Comparison of ENCODE assay signal across 13 mouse cellular contexts in genomic region chr9:7867981-7868380, GRCm38 (mm10). TPM values are rescaled to one million over a fixed set of nuclear protein-coding genes. Genes with fewer than 3 reads are reported as not detected.
DNase-seq lines count a peak whose midpoint lies in the region; ATAC-seq and TF ChIP-seq lines count a peak whose summit lies in the region.
"Had no signal": no experiment of that assay in that cellular context is flagged by ENCODE, and none has a peak within 500 bp of the region (broad histone marks: within the 10 kb centered on the region; RNA-seq: fewer than 3 reads in every experiment).

No protein-coding gene starts in this region.

- 83% methylated on average over 3 of the region's 3 CpGs for WGBS in liver, postnatal 0 days (ENCODE audit: insufficient replicate concordance)
- WGBS in liver, embryonic 11.5 days: 82% methylated on average over 3 of the region's 3 CpGs
- 81% methylated on average over 3 of the region's 3 CpGs for WGBS in lung, postnatal 0 days
- 85% methylated on average over 3 of the region's 3 CpGs for WGBS in stomach, postnatal 0 days

- H3K4me1 ChIP-seq in liver, postnatal 0 days (ENCODE audit: insufficient read depth): peaks cover 17% of the 10 kb centered on the region
- peaks cover 6% of the 10 kb centered on the region for H3K4me1 ChIP-seq in liver, embryonic 11.5 days (replicated peaks; ENCODE audit: control insufficient read depth, insufficient read depth, low read length)
- peaks cover 13% of the 10 kb centered on the region for H3K4me1 ChIP-seq in lung, postnatal 0 days (ENCODE audit: insufficient read depth, low read depth, low read length)
- no peaks in the 10 kb centered on the region for H3K4me1 ChIP-seq in stomach, postnatal 0 days (replicated peaks; ENCODE audit: control insufficient read depth, insufficient read depth)

- DNase-seq in liver, postnatal 0 days: no peak
- DNase-seq in liver, embryonic 11.5 days (ENCODE audit: low spot score): no peak
- peak; percentile 64 for DNase-seq in lung, postnatal 0 days (ENCODE audit: low spot score)
- peak; percentile 19 for DNase-seq in stomach, postnatal 0 days (ENCODE audit: low spot score)
- DNase-seq in kidney, adult 18-20 months: no peak
- DNase-seq in MN1 (ENCODE audit: low spot score): no peak
- DNase-seq in urinary bladder, postnatal 36 days (ENCODE audit: low spot score in 2 of 2): no peak
- DNase-seq: adrenal gland, postnatal 10 days; cerebellum, postnatal 14 days; left cerebral cortex, postnatal 4 days; retina, postnatal 1 day had no signal

- H3K9ac ChIP-seq in liver, postnatal 0 days (replicated peaks): no peak overlapping the region
- no peak overlapping the region for H3K9ac ChIP-seq in liver, embryonic 11.5 days (ENCODE audit: low read depth, low read length)
- H3K9ac ChIP-seq in lung, postnatal 0 days (replicated peaks; ENCODE audit: low read depth): no peak overlapping the region
- no peak overlapping the region for H3K9ac ChIP-seq in stomach, postnatal 0 days (ENCODE audit: low read length)
- H3K9ac ChIP-seq: hindbrain, embryonic 15.5 days had no signal

- no peaks in the 10 kb centered on the region for H3K27me3 ChIP-seq in liver, postnatal 0 days (ENCODE audit: insufficient read depth, low read length)
- no peaks in the 10 kb centered on the region for H3K27me3 ChIP-seq in liver, embryonic 11.5 days (replicated peaks; ENCODE audit: control insufficient read depth, insufficient read depth, low read length)
- no peaks in the 10 kb centered on the region for H3K27me3 ChIP-seq in lung, postnatal 0 days (replicated peaks; ENCODE audit: insufficient read depth, low read length)
- no peaks in the 10 kb centered on the region for H3K27me3 ChIP-seq in stomach, postnatal 0 days (ENCODE audit: control insufficient read depth, insufficient read depth, low read length)
- H3K27me3 ChIP-seq: hindbrain, embryonic 15.5 days had no signal

- no peaks in the 10 kb centered on the region for H3K9me3 ChIP-seq in liver, postnatal 0 days (ENCODE audit: low read length)
- H3K9me3 ChIP-seq in liver, embryonic 11.5 days (ENCODE audit: control insufficient read depth, low read length): no peaks in the 10 kb centered on the region
- H3K9me3 ChIP-seq in lung, postnatal 0 days (ENCODE audit: low read length): no peaks in the 10 kb centered on the region
- H3K9me3 ChIP-seq in stomach, postnatal 0 days (ENCODE audit: control insufficient read depth, low read length): no peaks in the 10 kb centered on the region
- H3K9me3 ChIP-seq: hindbrain, embryonic 15.5 days had no signal

- no peak overlapping the region for H3K4me2 ChIP-seq in liver, postnatal 0 days (ENCODE audit: low read depth, low read length)
- H3K4me2 ChIP-seq in liver, embryonic 11.5 days: no peak overlapping the region
- H3K4me2 ChIP-seq in lung, postnatal 0 days (replicated peaks; ENCODE audit: low read depth, low read length): no peak overlapping the region
- no peak overlapping the region for H3K4me2 ChIP-seq in stomach, postnatal 0 days (replicated peaks; ENCODE audit: low read depth)
- H3K4me2 ChIP-seq: hindbrain, embryonic 15.5 days had no signal

- peak overlapping the region; percentile 76 for H3K27ac ChIP-seq in liver, postnatal 0 days (ENCODE audit: low read depth)
- no peak overlapping the region for H3K27ac ChIP-seq in liver, embryonic 11.5 days (ENCODE audit: low read depth, low read length)
- H3K27ac ChIP-seq in lung, postnatal 0 days (ENCODE audit: low read length): peak overlapping the region; percentile 43
- no peak overlapping the region for H3K27ac ChIP-seq in stomach, postnatal 0 days (replicated peaks)
- H3K27ac ChIP-seq: hindbrain, embryonic 15.5 days had no signal

- TF ChIP-seq EP300 in liver, postnatal 0 days (IDR thresholded peaks at IDR 0.05; ENCODE audit: low read depth): peak; percentile 58
- peak; percentile 92 for TF ChIP-seq EP300 in lung, postnatal 0 days (IDR thresholded peaks at IDR 0.05)
- TF ChIP-seq EP300 in stomach, postnatal 0 days (optimal IDR thresholded peaks at IDR 0.05): no peak

- H3K4me3 ChIP-seq in liver, postnatal 0 days (ENCODE audit: low read depth, low read length): no peak overlapping the region
- H3K4me3 ChIP-seq in liver, embryonic 11.5 days (ENCODE audit: low read depth, low read length): no peak overlapping the region
- H3K4me3 ChIP-seq in lung, postnatal 0 days (ENCODE audit: low read depth, low read length): no peak overlapping the region
- H3K4me3 ChIP-seq in stomach, postnatal 0 days (ENCODE audit: low read depth, low read length): no peak overlapping the region
- H3K4me3 ChIP-seq: hindbrain, embryonic 15.5 days had no signal

- no peak for TF ChIP-seq CTCF in liver, postnatal 0 days (IDR thresholded peaks at IDR 0.05; ENCODE audit: low read depth)
- TF ChIP-seq CTCF in lung, postnatal 0 days (IDR thresholded peaks at IDR 0.05): no peak
- no peak for TF ChIP-seq CTCF in stomach, postnatal 0 days (IDR thresholded peaks at IDR 0.05; ENCODE audit: low read depth)

- peaks cover 19% of the 10 kb centered on the region for H3K36me3 ChIP-seq in liver, postnatal 0 days (replicated peaks; ENCODE audit: insufficient read depth, low read length)
- no peaks in the 10 kb centered on the region for H3K36me3 ChIP-seq in liver, embryonic 11.5 days (ENCODE audit: control insufficient read depth, insufficient read depth, low read length)
- H3K36me3 ChIP-seq in lung, postnatal 0 days (ENCODE audit: insufficient read depth, low read length): no peaks in the 10 kb centered on the region
- H3K36me3 ChIP-seq in stomach, postnatal 0 days (ENCODE audit: control insufficient read depth, insufficient read depth, low read length): no peaks in the 10 kb centered on the region; the same call in 1 of the 2 replicates
- H3K36me3 ChIP-seq: hindbrain, embryonic 15.5 days had no signal

- no peak for ATAC-seq in liver, postnatal 0 days
- ATAC-seq in liver, embryonic 11.5 days (replicated peaks; ENCODE audit: low FRiP score): no peak
- peak; percentile 8 for ATAC-seq in activated CD4-positive, CD25-positive, alpha-beta regulatory T cell, adult 4 months
- peak; percentile 16; the same call in 1 of the 2 replicates for ATAC-seq in lung, postnatal 0 days
- ATAC-seq in stomach, postnatal 0 days (ENCODE audit: low FRiP score, low TSS enrichment): no peak

RNA-seq across cellular contexts. Expression of gene Birc3, which starts 5.0 kb away (rescaled TPM):
- 7.2 and 7.8 TPM in 2 replicates for polyA plus RNA-seq in liver, postnatal 0 days (2015; fragmentation: Nextera tagmentation; extraction: Ambion mirVana)
- polyA plus RNA-seq in liver, embryonic 11.5 days (2014; fragmentation: Nextera tagmentation; extraction: Ambion mirVana): 8.9 and 10.5 TPM in 2 replicates
- polyA plus RNA-seq in activated CD4-positive, CD25-positive, alpha-beta regulatory T cell, adult 4 months (2017; shearing (Covaris generic)): 100 to 1,000 TPM; 111 to 118 TPM
- 23.2 and 31.4 TPM in 2 replicates for polyA plus RNA-seq in lung, postnatal 0 days (2015; fragmentation: Nextera tagmentation; extraction: Ambion mirVana)
- polyA plus RNA-seq in stomach, postnatal 0 days (2015; fragmentation: Nextera tagmentation; extraction: Ambion mirVana): 5.1 and 5.2 TPM in 2 replicates

RNA-seq across cellular contexts. Expression of gene Birc2, which starts 31.1 kb away (rescaled TPM):
- polyA plus RNA-seq in liver, postnatal 0 days (2015; fragmentation: Nextera tagmentation; extraction: Ambion mirVana): 11.8 and 13.8 TPM in 2 replicates
- 26.6 and 28.1 TPM in 2 replicates for polyA plus RNA-seq in liver, embryonic 11.5 days (2014; fragmentation: Nextera tagmentation; extraction: Ambion mirVana)
- polyA plus RNA-seq in activated CD4-positive, CD25-positive, alpha-beta regulatory T cell, adult 4 months (2017; shearing (Covaris generic)): 10 to 100 TPM; 94.9 to 96.7 TPM
- 23.6 and 28.6 TPM in 2 replicates for polyA plus RNA-seq in lung, postnatal 0 days (2015; fragmentation: Nextera tagmentation; extraction: Ambion mirVana)
- 17.2 and 20.0 TPM in 2 replicates for polyA plus RNA-seq in stomach, postnatal 0 days (2015; fragmentation: Nextera tagmentation; extraction: Ambion mirVana)

Comparison
In these comparisons a context has a peak if more than half of its experiments do, and no peak if none do; other contexts are left out.
1. H3K27ac ChIP-seq: peak in liver, postnatal 0 days (single experiment) and lung, postnatal 0 days (single experiment); none in liver, embryonic 11.5 days (single experiment) and stomach, postnatal 0 days (single experiment).
2. ATAC-seq: peak in activated CD4-positive, CD25-positive, alpha-beta regulatory T cell, adult 4 months (single experiment) and lung, postnatal 0 days (single experiment); none in liver, postnatal 0 days (single experiment), liver, embryonic 11.5 days (single experiment) and stomach, postnatal 0 days (single experiment).
3. DNase-seq: peak in lung, postnatal 0 days (single experiment) and stomach, postnatal 0 days (single experiment); none in liver, postnatal 0 days (single experiment), liver, embryonic 11.5 days (single experiment), kidney, adult 18-20 months (single experiment), MN1 (single experiment) and urinary bladder, postnatal 36 days (0 of 2).